Mouse (Mus musculus) cerebellum, postnatal 25 days (tissue): ENCODE results near the gene Gins1.
A peak's percentile ranks its signal among the peaks of the same experiment; 100 is the strongest.
"Not testable (repeated sequence)": the region's sequence is repeated elsewhere in the genome, so short reads cannot be mapped to it uniquely, and the experiment has no call there.

Source experiments
- DNase-seq, 2 experiments: peaks; one replicate each; pipeline ENCODE4 v3.0.0; 2021; ENCODE audit warnings: mixed read lengths in 2 of 2

Gene Gins1

GRCm38 (mm10) chr2:150910295-150910881 lies 5.2 kb downstream of the Gins1 start:
- no peak for DNase-seq

DNA sequence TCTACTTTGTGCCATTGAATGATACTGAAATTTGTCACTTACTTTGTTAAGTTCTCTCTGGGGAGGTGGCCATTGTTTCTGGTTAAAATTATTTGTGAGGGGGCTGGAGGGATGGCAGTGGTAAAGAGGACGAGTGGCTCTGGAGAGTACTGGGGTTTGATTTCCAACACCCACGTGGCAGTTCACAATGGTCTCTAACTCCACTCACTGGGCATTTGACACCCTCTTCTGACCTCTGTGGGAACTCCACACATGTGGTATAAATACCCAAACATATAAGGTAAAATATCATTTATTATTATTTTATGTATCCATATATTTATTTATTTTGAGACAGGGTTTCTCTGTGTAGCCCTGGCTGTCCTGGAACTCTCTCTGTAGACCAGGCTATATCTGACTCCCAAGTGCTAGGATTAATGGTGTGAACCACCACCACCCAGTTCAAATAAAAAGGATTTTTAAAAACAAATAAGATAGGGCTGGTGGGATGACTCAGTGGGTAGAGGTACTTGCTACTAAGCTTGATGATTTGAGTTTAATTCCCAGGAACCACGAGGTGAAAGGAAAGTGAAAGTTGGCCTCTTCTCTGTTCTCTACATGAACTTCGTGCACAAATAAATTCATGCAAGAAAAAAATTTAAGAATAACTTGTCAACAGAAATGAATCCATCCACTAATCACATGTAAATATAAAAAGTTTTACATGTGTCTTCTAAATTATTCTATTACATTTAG lies 9.7 kb downstream of the Gins1 start:
- no peak for DNase-seq

DNA sequence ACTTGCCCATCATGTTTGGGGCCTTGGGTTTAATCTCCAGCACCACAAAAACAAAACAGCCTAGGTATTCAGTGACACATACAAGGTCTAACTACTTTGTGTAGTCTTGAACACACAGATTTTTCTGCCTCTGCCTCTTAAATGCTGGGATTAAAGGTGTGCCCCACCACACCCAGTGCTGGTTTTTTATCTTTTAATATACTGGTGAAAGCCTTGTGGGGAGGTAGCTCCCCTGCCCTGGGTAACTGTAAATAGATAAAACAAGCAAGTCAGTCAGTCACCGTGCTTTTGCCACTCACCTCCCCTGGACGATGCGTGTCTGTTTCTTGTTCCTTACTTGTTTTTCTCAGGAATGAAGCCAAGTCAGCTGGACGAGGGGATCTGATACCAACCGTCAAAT lies 10.6 kb downstream of the Gins1 start:
- DNase-seq, result no peak

DNA sequence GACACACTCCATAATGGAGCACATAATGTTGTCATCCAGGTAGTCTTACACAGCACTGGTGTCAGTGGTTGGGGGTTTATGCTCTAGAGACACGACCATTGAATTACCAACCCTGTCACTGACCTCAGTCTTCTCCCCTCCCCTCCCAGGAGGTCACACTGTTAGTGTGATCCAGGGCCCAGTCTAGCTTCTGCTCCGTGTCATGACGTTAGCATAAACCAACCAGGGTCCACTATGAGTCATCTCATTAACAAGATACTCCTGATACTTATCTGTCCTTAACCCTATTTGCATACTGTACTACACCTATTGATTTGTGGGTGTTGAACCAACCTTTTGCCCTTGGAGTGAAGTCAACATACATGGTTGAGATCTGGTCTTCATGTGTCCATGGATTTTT lies 13.5 kb downstream of the Gins1 start:
- no peak for DNase-seq

- no peak for DNase-seq
Measured at GRCm38 (mm10) chr2:150920543-150920942, 15.3 kb downstream of the Gins1 start.

DNA sequence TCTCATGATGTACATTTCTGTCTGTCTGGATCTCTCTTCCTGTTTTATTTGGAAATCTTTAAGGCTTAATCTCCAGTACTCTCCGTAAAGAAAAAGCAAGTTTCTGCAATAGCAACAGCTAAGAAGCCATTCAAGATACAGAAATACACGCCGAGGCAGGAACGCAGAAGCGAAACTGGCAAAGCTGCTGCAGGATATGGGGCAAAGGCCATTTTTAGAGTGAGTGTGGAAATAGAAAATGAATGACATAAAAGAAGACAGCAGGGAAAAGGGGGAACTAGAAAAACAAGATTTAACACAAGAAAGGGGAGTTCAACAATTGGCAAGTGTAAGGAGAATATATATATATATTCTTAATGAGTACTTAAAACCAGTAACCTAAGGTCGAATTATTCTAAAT lies 16.5 kb downstream of the Gins1 start:
- no peak for DNase-seq

- DNase-seq, result no peak
Measured at GRCm38 (mm10) chr2:150922165-150922564, 17.0 kb downstream of the Gins1 start.

DNA sequence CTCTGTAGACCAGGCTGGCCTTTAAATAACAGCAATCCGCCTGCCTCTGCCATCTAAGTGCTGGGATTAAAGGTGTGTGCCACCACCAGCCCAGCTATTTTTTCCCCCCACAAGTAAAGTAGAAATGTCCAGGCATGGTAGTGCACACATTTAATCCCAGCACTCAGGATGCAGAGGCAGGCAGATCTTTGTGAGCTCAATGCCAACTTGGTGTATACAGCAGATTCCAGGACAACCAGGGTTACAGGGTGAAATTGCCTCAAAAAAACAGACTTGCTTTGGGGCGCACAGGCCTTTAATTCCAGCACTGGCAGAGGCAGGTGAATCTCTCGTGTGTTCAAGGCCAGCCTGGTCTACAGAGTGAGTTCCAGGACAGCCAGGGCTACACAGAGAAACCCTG lies 17.8 kb downstream of the Gins1 start:
- no peak for DNase-seq

GRCm38 (mm10) chr2:150923505-150923904 lies 18.3 kb downstream of the Gins1 start:
- DNase-seq, result no peak

- peak; percentile 48 to 60 for DNase-seq
Measured at GRCm38 (mm10) chr2:150927038-150927720, 22.0 kb downstream of the Gins1 start.

DNA sequence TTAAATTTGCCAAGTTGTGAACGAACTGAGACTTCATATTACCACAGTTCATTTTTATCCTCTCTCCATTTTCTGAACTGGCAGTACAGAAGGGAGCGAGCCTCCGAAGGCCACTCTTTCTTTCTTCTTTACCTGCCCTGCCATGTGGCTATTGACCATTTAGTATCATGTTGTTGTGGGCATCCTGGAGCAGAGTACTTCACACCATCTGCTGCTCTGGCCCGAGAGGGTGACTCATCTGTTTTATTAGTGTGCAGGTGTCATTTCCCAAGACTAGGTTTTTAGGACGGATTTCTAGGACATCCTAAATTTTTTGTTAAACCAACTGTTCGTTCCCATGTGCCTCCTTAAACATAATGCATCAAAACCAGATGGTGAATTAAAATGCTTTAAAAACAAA lies 24.0 kb downstream of the Gins1 start:
- DNase-seq, result peak; percentile 39 to 51

- no peak for DNase-seq
Measured at GRCm38 (mm10) chr2:150930806-150931205, 25.6 kb downstream of the Gins1 start.

- no peak for DNase-seq
Measured at GRCm38 (mm10) chr2:150933482-150933881, 28.3 kb downstream of the Gins1 start.

GRCm38 (mm10) chr2:150934659-150935058 lies 29.5 kb downstream of the Gins1 start:
- no peak for DNase-seq

DNA sequence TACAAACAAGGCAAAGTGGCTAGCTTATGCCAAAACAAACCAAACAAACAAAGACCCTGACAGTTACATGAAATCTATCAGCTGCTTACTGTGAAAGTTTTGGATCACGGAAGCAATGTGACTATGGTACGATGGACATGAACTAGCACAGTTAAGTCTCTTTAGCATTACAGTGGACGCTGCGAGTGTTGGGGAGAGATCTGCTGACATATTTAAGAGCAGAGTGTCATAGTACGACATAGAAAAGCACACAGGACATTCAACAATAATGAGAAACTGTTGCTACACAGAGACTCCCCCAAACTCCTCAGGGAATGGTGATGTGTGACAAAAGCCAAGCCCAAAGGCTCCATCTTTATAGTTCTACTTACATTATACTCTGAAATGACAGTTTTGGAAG lies 38.8 kb downstream of the Gins1 start:
- DNase-seq, result no peak

GRCm38 (mm10) chr2:150947341-150947740 lies 42.1 kb downstream of the Gins1 start:
- not testable (repeated sequence) for DNase-seq

- not testable (repeated sequence) for DNase-seq
Measured at GRCm38 (mm10) chr2:150947880-150948611, 42.8 kb downstream of the Gins1 start.

DNA sequence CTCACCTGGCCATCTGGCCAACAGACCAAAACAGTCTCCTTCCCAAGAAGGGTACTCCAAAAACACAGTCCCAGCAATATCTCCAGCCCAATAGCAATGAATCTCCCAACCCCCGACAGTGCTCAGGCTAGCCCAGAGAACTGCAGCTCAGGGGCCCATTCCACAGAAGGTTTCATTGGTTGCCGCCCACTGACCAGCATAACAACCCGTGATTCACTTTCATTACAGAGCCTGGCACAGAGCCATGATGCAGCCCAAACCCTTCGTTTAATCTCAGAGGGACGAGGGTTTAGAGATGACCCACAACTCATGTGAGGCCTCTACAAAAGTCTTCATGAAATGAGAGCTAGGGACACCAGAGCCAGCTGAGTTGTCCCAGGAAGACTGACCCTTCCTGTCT lies 43.6 kb downstream of the Gins1 start:
- DNase-seq, result no peak

- no peak for DNase-seq
Measured at GRCm38 (mm10) chr2:150949652-150950051, 44.5 kb downstream of the Gins1 start.

- no peak for DNase-seq
Measured at GRCm38 (mm10) chr2:150950056-150950455, 44.9 kb downstream of the Gins1 start.

DNA sequence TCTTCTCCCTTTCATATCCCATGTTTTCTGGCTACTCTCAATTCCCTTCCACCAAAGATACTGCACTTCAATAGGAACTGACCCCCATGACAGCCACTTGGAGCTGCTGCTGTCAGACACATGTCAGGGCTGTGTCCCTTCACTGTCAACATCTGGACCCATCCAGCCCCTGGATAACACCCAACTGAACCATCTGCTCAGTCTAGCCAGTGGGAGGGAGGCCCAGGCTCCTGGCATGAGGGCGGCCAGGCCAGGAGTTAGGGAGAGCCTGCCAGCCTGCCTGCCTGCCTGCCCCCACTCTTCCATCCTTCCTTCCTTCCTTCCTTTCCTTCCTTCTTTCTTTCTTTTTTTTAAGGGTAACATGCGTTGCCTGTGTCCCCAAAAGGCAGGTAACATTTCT lies 46.0 kb downstream of the Gins1 start:
- DNase-seq, result no peak

GRCm38 (mm10) chr2:150955859-150956258 lies 50.7 kb downstream of the Gins1 start:
- no peak for DNase-seq

DNA sequence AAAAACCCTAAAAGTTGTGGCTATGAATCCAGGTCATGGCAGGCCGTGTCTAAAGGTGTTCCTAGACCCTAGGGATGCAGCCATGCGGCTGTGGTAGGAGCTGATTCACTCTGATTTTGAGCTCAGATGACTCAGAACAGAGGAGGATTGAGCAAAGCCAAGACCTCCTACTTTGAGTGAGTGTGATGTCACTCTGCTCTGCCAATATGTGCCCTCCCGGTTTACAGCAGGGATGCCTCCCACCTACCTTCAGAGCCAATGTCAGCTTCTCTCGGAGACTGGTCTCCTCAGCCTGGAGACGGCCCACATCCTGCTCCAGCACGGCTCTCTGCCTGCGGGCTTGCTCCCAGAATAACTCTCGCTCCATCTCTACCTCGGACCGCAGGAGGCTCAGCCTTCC lies 54.3 kb downstream of the Gins1 start:
- no peak for DNase-seq
